Mouse (Mus musculus) kidney, adult 11 months (tissue): ENCODE measurements around the gene D6Ertd527e.

Experiments used
- DNase-seq: peaks from one replicate; pipeline ENCODE4 v3.0.0; 2022

Gene D6Ertd527e

GRCm38 (mm10) chr6:87152461-87153230, 48.1 kb downstream of the D6Ertd527e start:
- DNase-seq = no peak

- no peak for DNase-seq
Measured at GRCm38 (mm10) chr6:87153231-87153580, 48.7 kb downstream of the D6Ertd527e start.

GRCm38 (mm10) chr6:87153836-87154235, 49.3 kb downstream of the D6Ertd527e start:
- DNase-seq = no peak

GRCm38 (mm10) chr6:87158062-87158623, 53.6 kb downstream of the D6Ertd527e start:
- no peak for DNase-seq

DNA sequence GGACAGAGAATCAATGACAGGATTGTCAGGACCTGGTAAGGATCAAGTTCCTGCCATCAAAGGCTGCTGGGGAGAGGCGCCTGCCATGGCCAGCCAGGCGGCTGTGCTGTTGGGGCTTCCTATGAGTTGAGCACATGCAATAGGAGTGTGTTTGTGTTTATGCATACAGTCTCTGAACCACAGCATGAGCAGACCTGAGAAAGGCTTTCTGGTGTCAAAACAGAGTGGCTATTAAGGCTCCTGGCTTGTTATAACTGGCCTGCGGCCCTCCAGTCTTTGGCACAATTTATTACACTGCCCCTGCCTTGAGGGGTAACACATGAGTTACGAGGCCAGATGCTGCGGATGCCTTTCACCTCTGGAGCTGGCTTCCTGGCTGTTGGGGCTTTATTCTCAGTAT, 55.6 kb downstream of the D6Ertd527e start:
- no peak for DNase-seq

GRCm38 (mm10) chr6:87161391-87162263, 57.1 kb downstream of the D6Ertd527e start:
- no peak for DNase-seq
